Mouse (Mus musculus): Measurements from ENCODE around the gene Son.

Son gene

DNA sequence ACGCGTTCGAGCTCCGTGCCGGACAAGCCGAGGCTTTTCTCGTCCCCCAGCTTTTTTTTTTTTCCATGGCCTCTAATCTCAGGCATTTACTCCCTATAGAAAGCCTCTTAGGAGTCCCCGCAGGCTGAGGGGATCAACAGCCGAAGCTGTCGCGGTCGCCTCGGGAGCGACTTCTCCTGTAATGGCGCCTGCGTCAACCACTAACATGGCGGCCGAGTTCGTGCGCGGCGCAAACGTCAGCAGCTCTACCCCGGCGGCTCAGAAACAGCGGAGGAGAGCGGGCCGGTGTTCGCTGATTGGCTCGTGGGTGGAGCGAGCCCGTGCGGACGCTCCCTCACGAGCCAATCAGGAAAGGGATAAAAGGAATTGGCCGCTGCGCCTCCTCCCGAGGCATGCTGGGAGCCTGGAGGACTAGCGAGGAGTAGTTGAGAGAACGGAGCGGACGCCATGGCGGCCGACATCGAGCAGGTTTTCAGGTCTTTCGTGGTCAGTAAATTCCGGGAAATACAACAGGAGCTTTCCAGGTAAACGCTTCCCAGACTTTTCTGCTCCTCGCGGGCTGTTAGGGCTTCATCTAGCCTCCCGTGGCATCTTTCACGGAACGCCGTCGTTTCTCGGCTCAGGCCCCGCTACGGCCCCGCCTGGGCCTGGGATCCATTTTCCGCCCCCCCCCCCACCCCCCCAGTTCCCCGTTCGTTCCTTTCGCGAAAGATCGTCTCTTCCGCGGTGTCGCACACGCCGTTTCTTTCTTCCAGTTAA is at the start of gene Son:
Son (plus strand) TSS at position 46 of the 759 bp plus-strand sequence.
- DNase-seq (ENCODE audit: extremely low read depth, low read depth), result peak; percentile 93

DNA sequence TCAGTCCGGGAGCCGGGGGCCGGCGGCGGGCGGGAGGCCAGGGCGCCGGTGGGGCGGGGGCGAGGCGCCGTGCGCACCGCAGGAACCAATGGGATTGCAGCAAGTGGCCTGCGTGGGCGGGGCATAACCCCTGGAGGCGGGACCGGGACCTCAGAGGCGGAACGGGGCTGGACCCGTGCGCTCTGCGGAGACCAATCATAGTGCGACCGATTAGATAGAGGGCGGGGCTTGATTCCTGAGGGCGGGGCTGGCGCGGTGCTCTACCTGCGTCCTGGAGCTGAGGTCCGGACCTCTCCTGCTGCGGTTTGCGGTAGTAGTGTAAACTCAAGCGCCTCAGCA is 49.7 kb upstream of the Son start, which contains the start of gene Tmem50b:
Tmem50b (minus strand) TSS at position 129 of the 339 bp plus-strand sequence.
- DNase-seq (ENCODE audit: extremely low read depth, low read depth), result peak; percentile 75

DNA sequence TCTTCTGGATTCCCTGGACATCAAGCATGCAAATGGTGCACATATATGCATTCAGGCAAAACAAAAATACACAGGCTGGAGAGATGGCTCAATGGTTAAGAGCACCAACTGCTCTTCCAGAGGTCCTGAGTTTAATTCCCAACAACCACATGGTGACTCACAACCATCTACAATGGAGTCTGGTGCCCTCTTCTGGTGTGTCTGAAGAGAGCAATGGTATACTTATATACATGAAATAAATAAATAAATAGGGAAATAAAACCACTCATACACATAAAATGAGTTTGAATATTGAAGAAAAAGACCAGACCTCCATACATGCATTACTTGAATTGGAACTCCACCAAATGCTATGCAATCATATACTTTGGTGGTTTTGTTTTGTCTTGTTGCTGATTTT is 48.1 kb upstream of the Son start:
- no peak for DNase-seq (ENCODE audit: extremely low read depth, low read depth)

DNA sequence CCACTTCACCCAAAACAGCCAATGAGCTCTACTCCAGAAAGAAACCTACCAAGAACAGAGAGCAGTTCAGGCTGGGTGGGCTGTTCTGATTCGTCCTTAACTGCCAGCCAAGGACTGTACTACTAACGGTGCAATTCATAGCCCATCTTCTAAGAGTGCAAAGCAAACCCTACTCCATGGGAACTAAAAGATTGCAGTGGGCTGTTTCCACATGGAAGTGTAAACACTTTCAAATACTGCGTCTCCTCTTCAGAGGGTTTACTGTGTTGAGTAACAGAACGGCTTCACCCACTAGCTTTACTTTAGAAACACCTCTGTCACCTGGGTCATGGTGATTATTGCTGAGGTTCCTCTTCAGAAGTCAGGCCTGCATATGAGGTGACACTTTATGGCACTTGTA is 46.2 kb upstream of the Son start:
- no peak for DNase-seq (ENCODE audit: extremely low read depth, low read depth)

DNA sequence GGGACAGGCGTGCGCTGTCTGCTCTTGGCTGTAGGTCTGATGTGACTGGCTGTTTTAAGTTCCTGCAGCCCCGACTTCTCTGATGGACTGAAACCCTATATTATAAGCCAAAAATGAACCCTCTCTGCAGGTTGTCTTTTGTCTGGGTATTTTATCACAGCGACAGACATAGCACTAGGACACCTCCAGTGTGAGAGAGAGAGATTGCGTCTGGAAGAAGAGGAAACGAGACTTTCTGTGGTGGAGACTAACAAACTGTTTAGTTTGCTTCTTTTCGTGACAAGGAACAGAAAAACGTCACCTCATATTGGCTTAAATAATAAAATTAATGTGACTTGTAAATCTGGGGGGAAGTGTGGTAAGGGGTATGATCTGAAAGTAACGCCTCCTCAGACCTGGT is 45.6 kb upstream of the Son start:
- DNase-seq (ENCODE audit: extremely low read depth, low read depth), result no peak

DNA sequence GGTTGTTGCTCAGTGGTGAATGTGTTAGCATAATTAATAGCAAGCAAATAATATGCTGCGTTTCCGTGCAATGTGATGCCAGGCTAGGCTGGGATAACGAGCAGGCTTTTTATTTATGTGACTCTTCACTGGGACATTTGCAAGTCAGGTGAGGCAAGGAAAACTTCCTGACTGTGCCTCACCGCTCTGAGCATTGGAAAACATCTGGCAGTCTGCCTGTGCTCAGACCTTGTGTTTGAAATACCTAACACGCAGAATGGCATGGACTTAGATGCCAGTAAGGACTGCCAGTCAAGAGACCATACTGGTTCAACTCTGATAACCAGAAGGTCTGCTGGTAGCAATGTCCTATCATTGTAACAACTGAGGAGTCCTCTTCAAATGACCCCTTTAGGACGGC is 42.1 kb upstream of the Son start:
- DNase-seq (ENCODE audit: extremely low read depth, low read depth), result no peak

DNA sequence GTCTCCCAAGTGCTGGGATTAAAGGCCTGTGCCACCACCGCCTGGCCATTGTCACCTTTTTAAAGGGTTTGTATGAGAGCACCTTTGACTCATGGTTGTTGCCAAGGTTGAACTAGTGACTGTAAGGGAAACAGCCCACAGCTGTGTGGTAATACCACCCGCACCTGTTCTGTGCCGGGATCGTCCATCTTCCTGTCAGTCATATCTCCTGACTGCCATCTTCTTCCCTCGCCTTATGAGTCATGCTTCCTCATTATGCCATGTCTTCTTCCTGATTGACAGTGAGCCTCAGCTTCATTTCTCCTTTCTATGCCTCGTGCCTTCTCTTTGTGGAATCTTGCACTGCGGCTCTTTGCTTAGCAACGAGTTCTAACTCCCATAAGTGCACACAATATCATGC is 40.3 kb upstream of the Son start:
- DNase-seq (ENCODE audit: extremely low read depth, low read depth), result peak; percentile 41

DNA sequence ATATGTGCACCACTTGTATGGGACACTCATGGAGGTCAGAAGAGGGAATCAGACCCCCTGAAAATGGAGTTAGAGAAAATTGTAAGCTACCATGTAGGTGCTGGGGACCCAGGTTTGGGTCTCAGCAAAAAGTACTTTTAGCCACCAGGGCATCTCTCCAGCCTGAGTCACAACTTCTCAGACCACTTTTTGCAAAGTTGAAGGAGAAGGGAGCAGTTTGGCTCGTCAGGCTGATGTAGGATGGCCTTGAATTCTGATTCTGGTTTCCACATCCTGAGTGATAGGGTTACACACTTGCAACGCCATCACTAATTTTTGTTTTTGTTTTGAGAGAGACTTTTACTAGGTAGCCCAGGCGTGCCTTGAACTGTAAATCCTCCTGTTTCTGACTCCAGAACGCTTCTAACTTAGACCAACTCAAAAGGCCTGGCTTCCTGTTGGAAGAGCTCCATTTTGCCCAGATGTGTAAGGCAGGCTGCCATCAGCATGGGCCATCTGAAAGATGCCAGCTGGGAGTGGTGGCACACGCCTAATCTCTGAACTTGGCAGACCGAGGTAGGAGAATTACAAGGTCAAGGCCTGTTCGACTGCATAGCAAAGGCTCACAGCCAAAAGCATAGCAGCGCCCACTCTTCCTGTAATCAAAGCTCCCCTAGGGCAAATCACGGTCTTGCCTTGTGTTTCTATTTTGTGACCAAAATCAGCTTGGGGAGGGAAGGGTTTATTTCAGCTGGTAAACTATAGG is 37.6 kb upstream of the Son start:
- DNase-seq (ENCODE audit: extremely low read depth, low read depth), result no peak

DNA sequence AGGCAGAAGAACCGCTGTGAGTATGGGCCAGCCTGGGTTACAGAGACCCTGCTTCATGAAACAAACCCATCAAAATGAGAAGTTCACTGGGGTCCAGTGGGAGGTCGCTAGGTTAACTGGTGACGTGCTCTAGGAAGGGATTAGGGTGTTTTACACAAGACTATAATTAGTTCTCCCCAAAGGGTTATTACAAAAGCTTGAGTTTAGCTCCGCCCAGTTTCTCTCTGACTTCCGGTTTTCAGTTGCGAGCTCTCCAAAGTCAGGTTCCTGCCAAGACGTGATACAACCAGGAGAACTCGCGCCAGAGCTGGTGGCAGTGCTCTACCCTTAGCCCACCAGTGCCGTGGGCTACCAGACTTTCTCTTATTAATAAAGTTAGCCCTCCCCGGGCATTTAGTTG is 36.1 kb upstream of the Son start:
- no peak for DNase-seq (ENCODE audit: extremely low read depth, low read depth)

DNA sequence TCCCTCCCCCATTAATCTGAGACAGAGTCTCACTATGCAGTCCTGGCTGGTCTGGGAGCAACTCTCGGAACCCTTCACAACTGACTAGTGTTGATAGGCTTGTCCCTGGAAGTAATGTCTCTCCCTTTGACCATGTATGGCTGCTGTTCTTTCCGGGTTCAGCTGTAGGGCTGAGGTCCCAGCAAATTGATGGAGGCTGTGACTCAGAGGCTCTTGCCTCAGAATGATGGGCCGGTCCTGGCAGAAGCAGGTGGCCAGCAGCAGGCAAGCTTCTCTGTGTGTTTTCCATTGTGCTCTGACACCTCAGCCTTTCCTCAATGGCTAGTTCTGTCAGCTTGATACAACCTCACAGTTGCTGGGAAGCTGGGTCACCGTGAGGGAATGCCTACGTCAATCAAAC is 34.8 kb upstream of the Son start:
- no peak for DNase-seq (ENCODE audit: extremely low read depth, low read depth)

DNA sequence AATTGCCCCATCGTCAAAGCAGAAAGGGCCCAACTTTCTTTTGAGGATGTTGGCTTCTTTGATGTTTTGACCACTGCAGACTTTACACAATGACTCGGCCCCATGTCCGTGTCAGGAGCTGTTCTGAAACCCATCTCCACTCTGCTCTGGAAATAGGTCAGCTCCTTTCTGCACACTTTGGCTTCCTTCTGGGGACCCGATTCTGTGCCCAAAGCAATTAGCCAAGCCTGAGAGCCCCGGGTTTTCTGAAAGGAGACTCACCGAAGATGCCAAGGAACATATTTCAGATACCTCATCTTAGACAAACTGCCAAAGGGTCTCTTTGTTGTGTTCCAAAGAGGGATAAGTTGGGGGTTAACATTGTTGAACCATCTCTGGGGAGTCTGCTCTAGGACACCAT is 32.8 kb upstream of the Son start:
- DNase-seq (ENCODE audit: extremely low read depth, low read depth), result no peak

DNA sequence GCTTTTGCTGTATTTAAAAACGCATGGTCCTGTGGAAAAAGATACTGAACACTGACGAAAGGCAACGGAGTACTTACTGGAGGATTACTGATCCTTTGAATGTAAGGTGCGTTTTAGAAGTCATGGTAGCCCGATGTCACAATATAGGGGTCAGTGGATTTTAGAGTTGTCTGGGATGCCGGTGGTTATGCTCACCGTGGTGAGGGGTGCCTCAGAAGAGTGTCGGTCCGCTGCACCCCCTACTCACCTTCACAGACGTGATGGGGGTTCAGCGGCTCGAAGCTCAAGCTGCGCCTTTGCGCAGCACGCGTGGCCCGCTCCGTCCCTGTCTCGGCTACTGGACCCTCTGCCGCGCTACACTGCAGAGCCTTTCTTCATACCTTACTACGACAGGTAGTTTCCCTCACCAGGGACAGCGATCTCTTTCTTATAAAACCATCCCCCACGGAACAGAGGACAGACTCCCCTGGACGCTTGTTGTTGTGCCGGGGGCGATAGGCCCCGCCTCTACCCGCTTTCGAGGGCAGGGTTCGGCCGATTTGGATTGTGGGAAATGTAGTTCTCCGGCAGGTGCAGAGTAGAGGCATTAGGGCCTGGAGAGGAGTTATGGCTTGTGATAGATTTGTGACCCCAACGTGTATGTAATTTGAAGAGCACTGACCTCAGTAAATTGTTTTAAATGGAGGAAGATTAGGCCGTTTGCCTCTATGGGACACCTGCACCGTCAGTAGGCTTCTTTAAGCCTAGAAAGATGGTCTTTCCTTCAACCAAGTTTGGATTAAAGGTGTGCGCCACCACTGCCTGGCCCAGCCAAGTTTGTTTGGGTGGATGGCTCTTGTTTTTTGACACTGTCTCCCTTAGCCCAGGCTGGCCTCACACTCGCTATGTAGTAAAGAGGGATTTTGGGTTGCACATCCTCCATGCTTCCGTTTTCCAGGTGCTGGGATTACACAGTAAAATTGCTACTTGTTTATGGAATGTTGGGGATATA is 28.5 kb upstream of the Son start, which contains the start of gene Dnajc28:
Dnajc28 (minus strand) TSS at position 516 of the 991 bp plus-strand sequence.
- DNase-seq (ENCODE audit: extremely low read depth, low read depth), result peak; percentile 53

DNA sequence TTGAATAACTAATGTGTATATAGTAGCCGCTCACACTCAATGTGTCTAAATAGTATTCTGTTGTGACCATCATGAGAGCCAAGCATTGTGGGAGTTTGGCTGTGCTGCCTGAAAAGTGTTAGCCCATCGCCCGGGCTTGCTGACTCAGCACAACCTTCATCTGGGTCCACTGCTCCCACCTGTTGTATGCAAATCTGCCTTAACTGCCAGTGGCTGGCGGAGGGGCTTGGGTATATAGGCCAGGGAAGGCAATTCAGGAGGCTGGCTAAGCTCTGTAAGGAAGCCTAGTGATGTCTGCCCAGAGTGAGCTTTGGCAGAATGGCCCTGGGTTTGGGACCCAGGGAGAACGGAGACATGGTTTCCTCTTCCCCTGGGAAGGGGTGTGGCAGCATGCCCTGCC is 27.1 kb upstream of the Son start:
- DNase-seq (ENCODE audit: extremely low read depth, low read depth), result no peak

DNA sequence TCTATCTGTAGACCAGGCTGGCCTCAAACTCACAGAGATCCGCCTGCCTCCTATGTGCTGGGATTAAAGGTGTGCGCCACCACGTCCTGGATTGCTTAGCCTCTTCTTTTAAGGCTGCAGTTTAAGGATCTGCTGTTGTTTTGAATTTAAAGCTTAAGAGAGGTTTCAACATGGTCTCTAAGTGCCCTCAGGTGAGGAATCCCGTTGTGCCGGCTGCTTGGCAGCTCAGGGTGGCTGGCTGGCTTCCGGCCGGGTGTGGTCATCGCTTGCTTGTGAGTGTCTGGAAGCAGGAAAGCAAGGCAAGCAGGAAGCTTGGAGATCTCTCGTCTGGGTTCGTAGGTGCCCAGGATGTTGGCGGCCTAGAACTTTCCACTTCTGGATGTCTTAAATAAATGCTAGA is 26.3 kb upstream of the Son start:
- DNase-seq (ENCODE audit: extremely low read depth, low read depth), result no peak

DNA sequence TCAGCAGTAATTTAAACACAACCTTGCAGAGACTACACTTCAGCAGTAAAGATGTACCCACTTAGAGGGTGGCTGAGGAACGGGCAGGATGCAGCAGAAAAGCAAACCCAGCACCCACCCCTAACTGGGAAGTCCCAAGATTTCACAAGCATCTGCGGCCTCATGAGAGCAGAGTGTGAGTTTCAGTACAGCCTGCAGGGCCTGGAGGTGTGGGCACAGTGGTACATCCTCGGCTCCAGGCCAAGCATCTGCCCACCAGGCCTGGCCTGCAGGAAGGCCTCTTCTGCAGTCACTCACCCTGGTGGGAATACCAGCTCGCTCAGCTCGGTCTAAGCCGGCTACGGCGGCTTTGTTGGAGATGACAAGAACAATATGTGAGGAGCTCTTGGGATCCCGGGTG is 24.2 kb upstream of the Son start:
- DNase-seq (ENCODE audit: extremely low read depth, low read depth), result no peak

DNA sequence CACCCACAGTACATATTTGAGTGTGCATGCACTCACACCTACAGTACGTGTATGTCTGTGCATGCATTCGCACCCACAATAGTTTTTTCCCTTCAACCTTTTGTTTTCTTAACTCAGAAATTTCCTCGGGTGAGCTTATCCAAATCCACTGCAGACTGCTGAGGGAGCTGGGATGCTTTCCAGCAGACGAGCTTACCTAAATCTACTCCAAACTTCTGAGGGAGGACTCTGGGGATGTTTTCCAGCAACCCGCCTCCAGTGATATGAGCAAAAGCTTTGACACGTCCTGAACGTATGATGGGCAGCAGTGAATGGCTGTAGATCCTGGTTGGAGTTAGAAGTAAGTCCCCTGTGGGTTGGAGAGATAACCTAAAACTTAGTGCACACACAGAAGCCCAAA is 19.5 kb upstream of the Son start:
- no peak for DNase-seq (ENCODE audit: extremely low read depth, low read depth)

DNA sequence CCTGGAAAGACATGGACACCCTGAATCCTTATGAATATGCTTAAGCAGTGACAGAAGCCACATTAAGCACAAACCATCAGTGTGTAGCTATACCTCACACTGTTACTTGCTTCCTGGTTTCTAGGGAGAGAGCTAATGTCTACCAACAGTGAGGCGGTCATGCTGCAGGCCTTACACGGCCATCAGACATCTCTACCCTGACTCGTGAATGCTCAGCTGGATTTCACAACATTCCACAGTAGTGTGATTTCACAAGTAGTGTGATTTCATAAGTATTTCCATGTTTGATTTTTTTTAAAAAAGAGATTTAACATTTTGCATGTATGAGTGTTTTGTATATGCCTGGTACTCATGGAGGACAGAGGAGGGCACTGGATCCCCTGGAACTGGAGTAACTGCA is 18.6 kb upstream of the Son start:
- no peak for DNase-seq (ENCODE audit: extremely low read depth, low read depth)

DNA sequence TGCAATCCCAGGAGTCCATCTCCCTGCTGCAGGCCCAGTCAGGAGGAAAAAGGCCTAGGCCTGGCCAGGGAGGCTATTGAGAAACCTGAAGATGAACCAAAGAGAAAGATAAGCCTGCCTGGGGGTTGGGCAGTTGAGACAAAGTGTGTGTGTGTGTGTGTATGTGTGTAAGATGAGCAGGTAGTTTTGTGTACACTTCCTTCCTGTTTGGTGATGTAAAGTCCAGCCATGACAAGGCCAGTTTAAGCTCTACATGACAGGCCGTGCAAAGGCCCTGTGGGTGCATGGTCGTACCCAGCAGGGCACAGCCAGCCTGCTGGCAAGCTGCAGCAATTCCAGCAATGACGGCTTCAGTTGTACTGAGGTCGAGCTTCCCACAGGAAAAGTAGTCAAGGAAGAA is 17.6 kb upstream of the Son start:
- DNase-seq (ENCODE audit: extremely low read depth, low read depth), result no peak

DNA sequence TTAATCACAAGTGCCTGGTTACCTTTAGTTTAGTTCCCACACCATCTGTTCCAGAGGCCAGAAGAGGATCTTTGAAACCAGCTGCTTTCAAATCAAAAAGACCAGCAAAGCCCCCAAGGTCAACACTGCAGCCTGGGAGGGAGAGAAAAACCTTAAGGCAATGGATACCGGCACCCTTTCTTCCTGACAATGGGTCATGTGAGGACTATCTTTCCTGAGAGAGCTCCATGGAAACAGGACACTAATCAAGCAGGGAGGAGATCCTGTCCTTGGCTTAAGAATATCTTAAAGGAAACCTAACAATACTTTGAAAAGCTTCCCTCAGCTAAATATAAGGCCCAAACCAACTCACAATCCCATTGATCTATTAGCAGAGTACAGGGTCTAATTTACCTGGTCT is 16.7 kb upstream of the Son start:
- DNase-seq (ENCODE audit: extremely low read depth, low read depth), result no peak

DNA sequence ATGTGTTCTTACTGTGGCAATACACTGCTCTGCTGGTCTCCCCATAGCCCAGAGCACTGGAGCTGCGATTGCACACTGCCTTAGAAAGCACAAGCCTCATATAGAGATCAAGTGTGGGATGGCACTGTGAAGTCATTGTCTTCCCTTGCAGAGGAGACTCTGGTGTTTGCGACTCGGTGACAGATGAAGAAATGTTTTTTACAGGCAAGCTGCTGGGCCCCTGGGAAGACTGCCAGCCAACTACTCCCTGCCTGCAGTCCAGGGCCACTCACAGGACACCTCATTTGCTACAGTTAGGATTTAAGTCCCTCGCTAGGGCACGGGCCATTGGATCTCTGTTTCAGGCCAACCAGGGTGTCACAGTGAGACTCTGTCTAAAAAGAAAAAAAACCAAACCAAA is 14.9 kb upstream of the Son start:
- DNase-seq (ENCODE audit: extremely low read depth, low read depth), result no peak

DNA sequence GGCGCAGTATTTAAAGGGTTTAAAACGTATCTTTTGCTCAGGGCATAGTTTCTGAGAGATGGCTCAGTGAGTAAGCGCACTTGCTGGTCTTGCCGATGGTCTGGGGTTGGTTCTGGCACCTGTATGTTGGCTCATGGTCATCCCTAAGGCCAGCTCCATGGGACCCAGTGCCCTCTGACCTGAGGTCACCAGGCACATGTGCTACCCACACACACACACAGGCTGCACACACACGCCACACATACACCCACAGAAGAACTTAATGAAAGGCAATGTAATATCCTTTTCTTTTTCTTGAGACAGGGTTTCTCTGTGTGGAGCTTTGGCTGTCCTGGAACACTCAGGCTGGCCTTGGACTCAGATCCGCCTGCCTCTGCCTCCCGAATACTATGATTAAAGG is 14.4 kb upstream of the Son start:
- DNase-seq (ENCODE audit: extremely low read depth, low read depth), result no peak

DNA sequence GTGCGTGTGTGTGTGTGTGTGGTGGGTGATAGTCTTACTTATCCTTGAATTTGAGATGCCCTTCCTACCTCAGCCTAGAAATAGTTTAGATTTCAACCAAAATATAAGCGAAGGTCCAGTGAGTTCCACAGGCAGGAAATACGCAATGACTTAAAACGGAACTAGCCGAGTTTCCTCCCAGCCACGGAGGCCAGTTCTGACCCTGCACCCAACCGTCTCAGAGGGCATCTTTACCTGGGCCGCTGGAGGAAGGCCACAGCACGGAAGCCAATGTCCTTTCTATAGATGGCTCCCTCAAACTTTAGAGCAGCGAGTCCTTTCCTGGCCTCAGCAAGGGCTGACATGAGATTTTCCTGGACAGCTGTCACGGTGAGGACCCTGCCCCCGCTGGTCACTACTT is 13.7 kb upstream of the Son start:
- DNase-seq (ENCODE audit: extremely low read depth, low read depth), result no peak
